Mouse (Mus musculus) forebrain, embryonic 10.5 days (tissue): ENCODE data around the gene Cela3b. TPM values are rescaled to one million over a fixed set of nuclear protein-coding genes. Genes with fewer than 3 reads are reported as not detected.

Source experiments
- DNase-seq: peaks from one replicate; pipeline ENCODE4 v3.0.0-alpha.2; 2017; ENCODE audit warnings: low spot score; ENCODE audit errors: extremely low spot score
- H3K27ac ChIP-seq: fragments of 300-500 bp; sonication (generic); 2 replicates; pipeline ENCODE4 v1.5.1; 2016; ENCODE audit warnings: mild to moderate bottlenecking
- H3K27me3 ChIP-seq: fragments of 300-500 bp; sonication (generic); 2 replicates; pipeline ENCODE4 v1.6.1; 2016; ENCODE audit warnings: mild to moderate bottlenecking; ENCODE audit not compliant: poor library complexity, severe bottlenecking
- H3K36me3 ChIP-seq: fragments of 300-500 bp; sonication (generic); replicated peaks from 2 replicates; pipeline ENCODE4 v1.6.1; 2016; ENCODE audit warnings: mild to moderate bottlenecking, moderate library complexity
- H3K4me1 ChIP-seq: fragments of 300-500 bp; sonication (generic); 2 replicates; pipeline ENCODE4 v1.6.1; 2016
- H3K4me3 ChIP-seq: fragments of 300-500 bp; sonication (generic); 2 replicates; pipeline ENCODE4 v1.5.1; 2016; ENCODE audit warnings: mild to moderate bottlenecking, moderate library complexity
- H3K9me3 ChIP-seq: fragments of 300-500 bp; sonication (generic); 2 replicates; pipeline ENCODE4 v1.6.1; 2016; ENCODE audit warnings: mild to moderate bottlenecking, moderate library complexity
- WGBS: fragments of 180-500 bp; shearing (Covaris S2); methylation state at CpG from one replicate; pipeline ENCODE4 v1.1.7; 2016; 5-methylcytosine and 5-hydroxymethylcytosine counted together
- polyA plus RNA-seq: library from polyadenylated mRNA; unstranded; fragments of >200 nt; fragmentation: Nextera tagmentation; extraction: Ambion mirVana; gene quantifications from 2 replicates; pipeline ENCODE4 v1.2.1, GENCODE M21; 2016

Gene Cela3b
- polyA plus RNA-seq, 1 experiment from 2014 or later: not detected

DNA sequence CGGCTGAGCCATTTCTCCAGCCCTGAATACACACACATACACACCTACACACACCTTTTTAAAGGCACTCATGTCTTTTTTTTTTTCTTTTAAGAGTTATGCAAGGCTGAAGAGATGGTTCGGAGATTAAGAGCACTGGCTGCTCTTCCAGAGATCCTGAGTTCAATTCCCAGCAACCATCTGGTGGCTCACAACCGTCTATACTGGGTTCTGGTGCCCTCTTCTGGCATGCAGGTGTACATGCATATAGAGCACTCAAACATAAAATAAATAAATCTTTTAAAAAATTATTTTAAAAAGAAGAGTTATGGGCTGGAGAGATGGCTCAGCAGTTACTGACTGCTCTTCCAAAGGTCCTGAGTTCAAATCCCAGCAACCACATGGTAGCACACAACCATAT lies 39.1 kb downstream of the Cela3b start:
- Histone ChIP-seq H3K9me3 (no peaks in the 10 kb centered on the region; the same call in 1 of the 2 replicates), H3K27ac (no peak overlapping the region), H3K4me3 (no peak overlapping the region), H3K4me1 (peaks cover 23% of the 10 kb centered on the region), H3K36me3 (peaks cover 16% of the 10 kb centered on the region), H3K27me3 (no peaks in the 10 kb centered on the region)
- 92% methylated on average over 3 of the region's 3 CpGs for WGBS
- no peak for DNase-seq

GRCm38 (mm10) chr4:137390196-137390595 lies 40.1 kb downstream of the Cela3b start:
- Histone ChIP-seq H3K27me3 (no peaks in the 10 kb centered on the region), H3K4me3 (no peak overlapping the region), H3K27ac (no peak overlapping the region), H3K4me1 (peaks cover 23% of the 10 kb centered on the region), H3K36me3 (peaks cover 16% of the 10 kb centered on the region), H3K9me3 (no peaks in the 10 kb centered on the region; the same call in 1 of the 2 replicates)
- WGBS: 95% methylated on average over 4 of the region's 4 CpGs
- DNase-seq: no peak

- Histone ChIP-seq H3K36me3 (peaks cover 16% of the 10 kb centered on the region), H3K9me3 (no peaks in the 10 kb centered on the region; the same call in 1 of the 2 replicates), H3K4me3 (peak overlapping the region; percentile 69), H3K27ac (peak overlapping the region; percentile 94), H3K4me1 (peaks cover 23% of the 10 kb centered on the region), H3K27me3 (no peaks in the 10 kb centered on the region)
- no peak for DNase-seq
- 49% methylated on average over 6 of the region's 6 CpGs for WGBS
Observed at GRCm38 (mm10) chr4:137388983-137389382, 41.4 kb downstream of the Cela3b start.

GRCm38 (mm10) chr4:137388059-137388794 lies 42.1 kb downstream of the Cela3b start:
- Histone ChIP-seq H3K4me3 (peak overlapping the region; percentile 69), H3K9me3 (no peaks in the 10 kb centered on the region; the same call in 1 of the 2 replicates), H3K27me3 (no peaks in the 10 kb centered on the region), H3K4me1 (peaks cover 23% of the 10 kb centered on the region), H3K27ac (peak overlapping the region; percentile 94), H3K36me3 (peaks cover 16% of the 10 kb centered on the region)
- WGBS: 1% methylated on average over 46 of the region's 46 CpGs
- DNase-seq: peak; percentile 91

DNA sequence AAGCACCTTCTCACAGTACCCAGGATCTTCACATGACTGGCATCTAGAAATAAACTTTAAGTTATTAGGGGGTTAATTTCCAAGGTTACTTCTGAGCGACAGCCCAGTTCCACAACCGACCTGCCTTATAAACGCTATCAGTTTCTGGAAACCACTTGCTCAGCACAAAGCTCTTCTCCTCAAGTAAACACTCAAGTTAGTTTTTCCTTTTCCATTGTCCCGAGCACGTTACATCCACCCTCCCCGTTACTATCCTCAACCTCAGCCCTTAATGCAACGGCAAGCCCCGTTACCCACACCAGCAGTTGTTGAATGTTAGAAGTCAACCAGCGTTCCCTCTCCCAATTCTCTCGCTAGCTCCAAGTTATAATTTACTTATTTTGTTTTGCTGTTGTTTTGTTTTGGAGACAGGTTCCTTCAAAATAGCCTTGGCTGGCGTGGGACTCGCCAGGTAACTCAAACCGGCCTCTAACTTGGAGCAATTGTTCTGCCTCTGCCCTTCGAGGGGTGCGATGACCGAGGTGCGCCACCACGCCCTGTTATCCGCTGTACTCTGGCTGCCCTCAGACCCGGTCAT lies 42.8 kb downstream of the Cela3b start:
- no peaks in the 10 kb centered on the region; the same call in 1 of the 2 replicates for H3K9me3 ChIP-seq
- DNase-seq: no peak
- H3K4me1 ChIP-seq: peaks cover 23% of the 10 kb centered on the region
- no peaks in the 10 kb centered on the region for H3K27me3 ChIP-seq
- peak overlapping the region; percentile 69 for H3K4me3 ChIP-seq
- WGBS: 2% methylated on average over 20 of the region's 20 CpGs
- H3K36me3 ChIP-seq: peaks cover 16% of the 10 kb centered on the region
- H3K27ac ChIP-seq: peak overlapping the region; percentile 94

- Histone ChIP-seq H3K27ac (peak overlapping the region; percentile 77), H3K9me3 (no peaks in the 10 kb centered on the region), H3K36me3 (no peaks in the 10 kb centered on the region), H3K4me3 (peak overlapping the region; percentile 30), H3K27me3 (no peaks in the 10 kb centered on the region), H3K4me1 (peaks cover 16% of the 10 kb centered on the region)
- 35% methylated on average over 15 of the region's 16 CpGs for WGBS
- DNase-seq: no peak
Observed at GRCm38 (mm10) chr4:137380702-137381605, 49.4 kb downstream of the Cela3b start.

- H3K9me3 ChIP-seq: no peaks in the 10 kb centered on the region
- H3K4me1 ChIP-seq: peaks cover 27% of the 10 kb centered on the region
- no peaks in the 10 kb centered on the region for H3K36me3 ChIP-seq
- H3K27ac ChIP-seq: no peak overlapping the region
- DNase-seq: no peak
- H3K27me3 ChIP-seq: no peaks in the 10 kb centered on the region
- WGBS: 89% methylated on average over 10 of the region's 10 CpGs
- no peak overlapping the region for H3K4me3 ChIP-seq
Observed at GRCm38 (mm10) chr4:137379713-137380255, 50.6 kb downstream of the Cela3b start.

- H3K4me3 ChIP-seq: no peak overlapping the region
- no peaks in the 10 kb centered on the region for H3K9me3 ChIP-seq
- H3K27ac ChIP-seq: no peak overlapping the region
- no peaks in the 10 kb centered on the region for H3K27me3 ChIP-seq
- no peak for DNase-seq
- WGBS: 89% methylated on average over 3 of the region's 3 CpGs
- H3K4me1 ChIP-seq: peaks cover 29% of the 10 kb centered on the region
- no peaks in the 10 kb centered on the region for H3K36me3 ChIP-seq
Observed at GRCm38 (mm10) chr4:137379085-137379484, 51.3 kb downstream of the Cela3b start.

DNA sequence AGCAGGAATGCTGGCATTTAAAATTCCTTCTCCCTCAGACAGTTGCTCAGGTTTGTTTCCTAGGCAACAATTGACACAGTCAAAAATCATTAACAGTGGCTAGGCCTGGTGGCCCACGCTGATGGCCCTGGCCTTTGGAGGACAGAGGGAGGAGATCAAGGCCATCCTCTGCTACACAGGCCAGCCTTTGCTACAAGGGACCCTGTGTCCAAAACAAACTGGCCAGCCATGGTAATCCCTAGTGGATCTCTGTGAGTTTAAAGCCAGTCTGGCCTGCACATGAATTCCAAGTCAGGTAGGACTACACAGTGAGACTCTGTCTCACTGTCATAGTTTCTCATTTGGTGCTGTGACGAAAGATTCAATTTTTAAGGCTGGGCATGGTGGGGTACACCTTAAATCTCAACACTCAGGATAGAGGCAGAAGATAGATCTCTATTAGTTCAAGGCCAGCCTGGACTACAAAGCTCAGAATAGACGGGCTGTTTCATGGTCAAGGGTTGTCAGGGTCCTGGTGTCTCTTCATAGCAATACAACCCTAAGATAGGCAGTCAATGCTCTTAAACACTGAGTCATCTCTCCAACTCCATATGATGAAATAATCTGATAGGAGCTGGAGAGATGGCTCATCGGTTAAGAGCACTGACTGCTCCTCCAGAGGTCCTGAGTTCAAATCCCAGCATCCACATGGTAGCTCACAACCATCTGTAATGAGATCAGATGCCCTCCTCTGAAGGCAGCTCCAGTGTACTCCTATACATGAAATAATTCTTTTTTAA lies 52.6 kb downstream of the Cela3b start:
- no peaks in the 10 kb centered on the region for H3K36me3 ChIP-seq
- H3K9me3 ChIP-seq: no peaks in the 10 kb centered on the region
- no peak for DNase-seq
- peaks cover 35% of the 10 kb centered on the region for H3K4me1 ChIP-seq
- H3K27me3 ChIP-seq: no peaks in the 10 kb centered on the region
- no peak overlapping the region for H3K4me3 ChIP-seq
- H3K27ac ChIP-seq: no peak overlapping the region
- WGBS: 87% methylated on average over 4 of the region's 4 CpGs

GRCm38 (mm10) chr4:137376778-137377177 lies 53.6 kb downstream of the Cela3b start:
- Histone ChIP-seq H3K27me3 (no peaks in the 10 kb centered on the region), H3K36me3 (no peaks in the 10 kb centered on the region), H3K27ac (no peak overlapping the region), H3K4me3 (no peak overlapping the region), H3K4me1 (peaks cover 35% of the 10 kb centered on the region), H3K9me3 (no peaks in the 10 kb centered on the region)
- no peak for DNase-seq
- WGBS: 86% methylated on average over 2 of the region's 2 CpGs

DNA sequence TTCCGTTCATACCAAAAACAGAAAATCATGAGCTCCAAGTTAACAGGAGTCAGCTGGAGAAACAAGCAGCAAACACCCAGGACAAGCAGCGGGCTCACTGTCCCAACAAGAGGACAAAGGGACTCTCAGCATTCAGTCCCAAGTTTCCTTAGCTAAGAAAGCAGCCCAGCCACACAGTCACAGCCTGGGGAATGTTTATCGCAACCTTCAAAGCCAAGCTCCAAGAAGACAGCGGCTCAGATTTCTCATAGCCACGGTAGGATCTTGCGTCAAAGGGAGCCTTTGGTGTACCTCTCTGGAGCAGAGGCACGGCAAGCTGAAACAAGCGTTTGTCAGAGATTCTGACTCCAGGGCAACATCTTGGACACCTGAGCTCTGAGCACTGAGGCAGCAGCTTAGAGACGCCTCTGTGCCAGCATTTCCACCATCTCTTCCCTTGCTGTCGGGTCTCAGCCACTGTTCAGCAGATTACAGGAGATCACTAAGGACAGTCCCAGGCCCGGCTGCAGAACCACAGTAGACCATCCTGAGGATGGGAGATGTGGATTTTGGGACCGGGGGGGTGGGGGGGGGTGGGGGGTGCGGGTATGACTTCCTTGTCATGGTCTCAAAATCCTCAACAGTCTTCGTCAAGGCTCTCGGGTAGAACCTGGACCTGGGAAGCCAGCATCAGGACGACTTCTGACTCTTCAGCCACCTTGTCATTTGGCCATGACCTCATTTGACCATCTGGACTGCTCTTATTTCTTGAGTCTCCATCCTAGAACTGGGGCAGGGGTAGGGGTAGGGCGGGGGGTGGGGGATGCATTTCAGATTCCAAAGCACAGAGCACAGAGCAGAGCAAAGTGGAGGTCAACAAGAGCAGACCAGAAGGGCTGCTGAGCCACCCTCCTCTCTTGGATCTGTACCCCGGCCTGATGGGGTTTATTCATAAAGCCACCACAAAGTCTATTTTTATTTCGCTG lies 54.7 kb downstream of the Cela3b start:
- Histone ChIP-seq H3K27me3 (no peaks in the 10 kb centered on the region), H3K9me3 (no peaks in the 10 kb centered on the region), H3K4me1 (peaks cover 29% of the 10 kb centered on the region), H3K27ac (peak overlapping the region; percentile 58; the same call in 1 of the 2 replicates), H3K4me3 (no peak overlapping the region), H3K36me3 (no peaks in the 10 kb centered on the region)
- WGBS: 55% methylated on average over 19 of the region's 19 CpGs
- DNase-seq: no peak
